Mouse (Mus musculus): ENCODE data around the gene Frmd4b.

DNA sequence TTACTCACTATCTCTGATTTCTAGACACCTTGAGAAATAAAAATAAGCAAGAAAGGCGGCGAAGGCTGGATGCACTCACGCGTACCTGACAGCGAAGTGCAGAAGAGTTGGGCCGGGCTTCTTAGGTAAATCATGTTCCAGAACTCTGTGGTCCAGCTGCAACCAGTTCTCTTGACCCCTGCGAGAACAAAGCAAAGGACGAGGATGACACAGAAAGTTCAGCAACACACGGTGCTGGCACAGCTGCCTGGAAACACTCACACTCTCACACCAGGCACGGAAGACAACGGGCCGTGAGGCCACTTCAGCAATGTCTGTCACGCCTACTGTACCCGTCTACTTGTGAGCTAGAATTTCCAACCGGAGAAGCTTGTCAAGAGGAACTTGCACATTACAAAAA lies 204.9 kb downstream of the Frmd4b start:
- no peak for TF ChIP-seq POLR2A (IDR thresholded peaks at IDR 0.05; ENCODE audit: control insufficient read depth, low read depth, low read length)
- TF ChIP-seq CTCF (IDR thresholded peaks at IDR 0.05; ENCODE audit: control insufficient read depth, insufficient read depth, insufficient replicate concordance, low read depth, low read length): no peak
